Mouse (Mus musculus): ENCODE data around the gene Gm3327. TPM values are rescaled to one million over a fixed set of nuclear protein-coding genes. Genes with fewer than 3 reads are reported as not detected.
"Not testable (repeated sequence)": the region's sequence is repeated elsewhere in the genome, so short reads cannot be mapped to it uniquely, and the experiment has no call there.

Gene Gm3327
- total RNA-seq (2021) = not detected

DNA sequence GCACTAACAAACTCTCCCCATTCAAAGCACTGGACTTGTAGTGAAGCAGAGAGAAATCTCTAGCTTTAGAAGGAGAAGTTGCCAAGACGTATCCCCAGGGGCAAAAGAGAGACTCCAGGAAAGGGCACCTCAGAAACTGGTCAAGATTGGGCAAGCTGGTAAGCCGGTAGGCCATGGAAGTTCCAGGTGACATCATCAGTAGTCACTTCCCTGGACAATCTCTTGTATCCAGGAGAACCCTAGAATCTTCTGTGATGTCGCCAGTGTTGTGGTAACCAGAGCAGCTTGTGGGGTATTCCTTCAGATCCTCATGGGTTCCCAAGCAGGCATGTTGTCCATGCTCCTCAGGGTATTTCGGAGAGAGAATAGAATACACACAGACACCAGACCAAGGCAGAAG is at the start of gene Gm3327:
TSS of gene Gm3327 (plus strand) at position 301 of the 400 bp plus-strand sequence.
- intact Hi-C loops (cut with DNase I); DNase-seq (ENCODE audit: low spot score): not testable (repeated sequence)

- intact Hi-C loops (cut with DNase I); DNase-seq (ENCODE audit: low spot score): not testable (repeated sequence)
These were observed 45.8 kb upstream of the Gm3327 start for GRCm38 (mm10) chr14:44077785-44078341.

DNA sequence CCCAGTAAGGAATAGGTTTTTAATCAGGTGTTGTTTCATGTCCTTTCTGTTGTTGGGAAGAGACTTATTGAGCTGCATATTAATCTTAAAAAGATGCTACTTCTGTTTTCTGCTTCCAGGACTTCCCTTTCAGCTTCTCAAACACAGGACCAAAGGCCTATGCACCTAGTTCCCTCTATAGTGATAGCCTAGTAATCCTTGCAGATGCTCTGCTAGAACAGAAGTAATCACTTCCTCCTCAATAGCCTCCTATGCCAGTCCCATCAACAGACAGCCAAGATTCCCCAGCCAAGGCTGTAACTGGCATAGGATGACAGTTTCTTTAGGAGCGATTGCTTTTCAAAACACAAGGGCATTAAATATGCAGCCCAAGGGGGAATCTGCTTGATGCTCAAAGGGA is 37.1 kb upstream of the Gm3327 start:
- intact Hi-C loops (cut with DNase I) = not testable (repeated sequence)

DNA sequence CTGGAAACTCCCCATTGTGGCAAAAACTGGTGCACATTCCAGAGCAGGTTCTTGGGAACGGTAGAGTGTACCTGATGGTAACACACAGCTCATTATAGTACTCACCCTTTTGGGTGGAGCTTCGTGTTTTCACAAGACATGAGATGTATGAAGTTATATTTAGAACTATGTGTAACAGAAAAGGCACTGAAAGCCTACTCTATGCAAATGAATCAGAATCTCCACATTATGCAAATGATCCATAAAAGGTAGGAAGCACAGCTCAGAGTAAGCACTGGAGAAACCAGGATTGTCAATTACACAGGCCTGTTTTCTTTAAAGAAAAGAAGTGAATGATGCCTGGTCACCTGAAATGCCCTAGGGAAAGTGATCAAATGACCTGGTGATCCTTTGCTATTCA is 36.1 kb upstream of the Gm3327 start:
- intact Hi-C loops (cut with DNase I); DNase-seq (ENCODE audit: low spot score): not testable (repeated sequence)

More for the DNA sequence above, 37.1 kb upstream of the Gm3327 start:
- DNase-seq (ENCODE audit: low spot score) = not testable (repeated sequence)

GRCm38 (mm10) chr14:44091524-44091923 is 32.1 kb upstream of the Gm3327 start:
- intact Hi-C loops (cut with DNase I); DNase-seq (ENCODE audit: low spot score): not testable (repeated sequence)

DNA sequence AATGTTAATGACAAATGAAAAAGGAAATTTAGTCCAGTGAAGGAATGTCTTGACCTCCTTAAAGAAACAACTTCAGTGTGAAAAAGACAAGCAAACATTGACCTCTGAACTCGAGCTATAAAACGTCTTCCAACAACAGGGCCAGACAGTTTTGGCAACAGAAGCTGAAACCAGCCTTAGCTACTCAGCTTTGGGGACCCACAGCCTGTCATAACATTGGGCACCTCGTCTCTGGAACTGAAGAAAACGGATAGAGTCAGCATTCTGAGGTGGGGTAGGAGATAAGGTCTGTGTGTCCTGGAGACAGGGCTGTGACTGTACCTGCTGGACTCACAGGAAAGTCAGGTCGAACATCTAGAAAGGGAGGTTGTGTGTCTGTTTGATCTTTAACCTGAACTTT is 29.2 kb upstream of the Gm3327 start:
- DNase-seq (ENCODE audit: low spot score); intact Hi-C loops (cut with DNase I): not testable (repeated sequence)

DNA sequence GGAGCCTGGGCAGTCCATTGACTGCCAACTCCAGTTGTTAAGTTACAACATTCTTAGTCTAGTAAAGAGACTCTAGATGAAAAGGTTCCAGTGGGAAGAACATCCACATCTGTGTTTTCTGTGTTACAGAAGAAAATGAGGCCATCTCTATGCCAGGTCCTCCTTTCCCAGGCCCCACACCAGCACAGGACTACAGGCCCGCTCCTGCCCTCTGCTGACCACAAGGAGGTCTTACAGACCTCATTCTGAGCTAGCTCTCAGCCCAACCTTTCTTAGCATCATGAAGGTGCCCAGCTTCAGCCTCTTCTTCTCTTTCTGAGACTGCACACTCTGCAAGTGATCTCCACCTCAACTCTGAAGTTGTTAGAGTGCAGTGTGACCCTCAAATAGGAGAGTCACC is 23.6 kb upstream of the Gm3327 start:
- DNase-seq (ENCODE audit: low spot score); intact Hi-C loops (cut with DNase I): not testable (repeated sequence)

DNA sequence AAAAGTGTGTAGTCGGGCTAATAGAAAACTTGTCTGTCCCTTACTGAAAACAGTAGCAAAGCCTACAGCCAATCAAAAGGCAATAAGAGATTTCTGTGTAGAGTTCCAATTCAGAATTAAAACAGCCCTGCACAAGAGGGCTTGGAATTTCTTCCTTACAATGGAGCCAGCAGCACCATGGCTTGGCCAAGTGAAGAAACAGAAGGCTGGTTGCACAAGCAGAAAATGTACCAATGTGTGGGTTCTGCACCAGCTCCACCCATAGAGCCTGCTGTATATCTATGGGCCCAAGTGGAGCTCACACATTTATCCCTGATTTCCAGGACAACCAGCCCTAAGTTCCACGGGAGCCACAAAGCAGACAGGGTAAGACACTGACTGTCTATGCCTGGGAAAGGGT is 21.3 kb upstream of the Gm3327 start, which contains the start of gene Ear2:
TSS of gene Ear2 (plus strand) at position 301 of the 400 bp plus-strand sequence.
- intact Hi-C loops (cut with DNase I); DNase-seq (ENCODE audit: low spot score): not testable (repeated sequence)

DNA sequence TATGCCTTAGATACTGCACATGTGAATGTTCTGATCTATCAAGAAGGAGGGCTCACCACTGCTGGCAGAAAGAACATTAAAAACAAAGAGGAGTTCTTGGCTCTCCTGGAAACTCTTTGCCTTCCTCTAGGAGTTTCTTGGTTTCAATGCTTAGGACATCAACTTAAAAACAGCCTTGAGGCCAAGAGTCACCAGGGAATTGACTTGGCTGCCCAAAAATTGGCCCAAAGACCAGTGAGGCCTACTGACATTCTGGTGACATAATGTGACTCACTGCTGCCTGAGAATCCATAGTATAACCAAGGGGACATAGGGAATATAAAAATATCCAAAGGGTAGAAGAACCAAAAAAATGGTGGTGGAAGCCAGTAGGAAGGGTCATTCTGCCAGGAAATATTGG is 12.7 kb upstream of the Gm3327 start:
- no peak for DNase-seq (ENCODE audit: low spot score)

More for the DNA sequence above, 12.7 kb upstream of the Gm3327 start:
- intact Hi-C loops (cut with DNase I) = no loop called here

Other genes starting within 250 kb of the Gm3327 start
- not detected for gene Ear1, start 248.3 kb upstream of the Gm3327 start, total RNA-seq (2021)
- gene Ear10, start 200.3 kb upstream of the Gm3327 start, total RNA-seq (2021) = not detected
- 1 to 10 TPM; 3.9 to 4.8 TPM for gene Gm8113, start 198.5 kb upstream of the Gm3327 start, total RNA-seq (2021)
- not detected for gene Ang5, start 166.8 kb upstream of the Gm3327 start, total RNA-seq (2021)
- gene Ang6, start 121.6 kb upstream of the Gm3327 start, total RNA-seq (2021) = not detected
- gene Ear2, start 21.2 kb upstream of the Gm3327 start, total RNA-seq (2021) = under 1 TPM; 0.39 to 0.62 TPM
- gene Gm8212, start 73.8 kb downstream of the Gm3327 start, total RNA-seq (2021) = not detected
- not detected for gene 4930503E14Rik, start 89.4 kb downstream of the Gm3327 start, total RNA-seq (2021)
- not detected for gene Gm8220, start 161.7 kb downstream of the Gm3327 start, total RNA-seq (2021)
- gene Gm5930, start 214.7 kb downstream of the Gm3327 start, total RNA-seq (2021) = not detected
- gene Gm8229, start 241.5 kb downstream of the Gm3327 start, total RNA-seq (2021) = not detected